Mouse (Mus musculus): ENCODE data around the gene Cd19. TPM values are rescaled to one million over a fixed set of nuclear protein-coding genes. Genes with fewer than 3 reads are reported as not detected.

The Cd19 gene
- total and polyA plus RNA-seq, 3 experiments, result 132 to 234 (median 141) TPM

GRCm38 (mm10) chr7:126424161-126424560 lies 9.5 kb upstream of the Cd19 start (continued):
- TF ChIP-seq ZC3H11A (IDR thresholded peaks at IDR 0.05; ENCODE audit: low read depth, low read length) (no peak), NRF1 (IDR thresholded peaks at IDR 0.05; ENCODE audit: low read depth, low read length) (no peak), CTCF (conservative IDR thresholded peaks at IDR 0.05 in 1 of 2, IDR thresholded peaks at IDR 0.05 in 1 of 2; ENCODE audit: low read depth in 2 of 2, low read length in 2 of 2) (no peak), CHD1 (IDR thresholded peaks at IDR 0.05; ENCODE audit: low read depth, low read length) (no peak), ZMIZ1 (IDR thresholded peaks at IDR 0.05; ENCODE audit: low read depth, low read length) (no peak), TBP (conservative IDR thresholded peaks at IDR 0.05; ENCODE audit: low read depth, low read length) (no peak), MEF2A (IDR thresholded peaks at IDR 0.05; ENCODE audit: borderline replicate concordance, low read depth, low read length) (no peak; the same call in 1 of the 2 replicates), MXI1 (IDR thresholded peaks at IDR 0.05; ENCODE audit: low read depth, low read length) (no peak), MAZ (IDR thresholded peaks at IDR 0.05; ENCODE audit: low read depth, low read length) (no peak), MAX (IDR thresholded peaks at IDR 0.05; ENCODE audit: low read length) (no peak), CHD2 (IDR thresholded peaks at IDR 0.05; ENCODE audit: low read length) (no peak), HCFC1 (IDR thresholded peaks at IDR 0.05; ENCODE audit: low read depth, low read length) (no peak)

GRCm38 (mm10) chr7:126421756-126422155 lies 7.1 kb upstream of the Cd19 start:
- H3K4me2 ChIP-seq (ENCODE audit: insufficient read depth, low read depth, poor library complexity, severe bottlenecking), result no peak overlapping the region
- H3K36me3 ChIP-seq (replicated peaks in 1 of 2; ENCODE audit: control insufficient read depth in 1 of 2, insufficient read depth in 1 of 2, low read length in 1 of 2), result peaks cover 0 to 12% of the 10 kb centered on the region in 2 experiments
- DNase-seq (ENCODE audit: extremely low read depth), result peak; percentile 41
- dilution Hi-C loops (cut with MboI; ENCODE audit: extremely low pct_ligation_motif_present, extremely low pct_unique_long_range_greater_than_20kb, low sequenced_read_pairs), result no loop called here
- H3K9ac ChIP-seq (ENCODE audit: insufficient read depth, low read depth), result no peak overlapping the region
- no peaks in the 10 kb centered on the region for H3K27me3 ChIP-seq (replicated peaks)
- H3K4me3 ChIP-seq (replicated peaks in 1 of 3; ENCODE audit: low read depth in 2 of 3, low read length in 2 of 3, poor library complexity in 1 of 3), result no peak overlapping the region
- peaks cover 14 to 50% of the 10 kb centered on the region in 2 experiments; a peak in 3 of 4 replicates for H3K4me1 ChIP-seq (ENCODE audit: control insufficient read depth in 1 of 2, insufficient read depth in 2 of 2)
- in situ Hi-C loops (cut with MboI; ENCODE audit: low pct_ligation_motif_present, low pct_unique_long_range_greater_than_20kb, low sequenced_read_pairs), result no loop called here
- peaks cover 19% of the 10 kb centered on the region for H3K9me3 ChIP-seq (replicated peaks; ENCODE audit: low read length)
- H3K27ac ChIP-seq (ENCODE audit: insufficient read depth, low read depth), result no peak overlapping the region
- TF ChIP-seq MAFK (IDR thresholded peaks at IDR 0.05; ENCODE audit: insufficient replicate concordance, low read length) (no peak), SIN3A (IDR thresholded peaks at IDR 0.05; ENCODE audit: low read length) (no peak), MAX (IDR thresholded peaks at IDR 0.05; ENCODE audit: low read length) (no peak), BHLHE40 (IDR thresholded peaks at IDR 0.05; ENCODE audit: low read depth, low read length) (no peak), TCF12 (IDR thresholded peaks at IDR 0.05; ENCODE audit: low read depth, low read length) (no peak), IRF4 (IDR thresholded peaks at IDR 0.05; ENCODE audit: low read depth, low read length) (peak; percentile 53; the same call in 1 of the 2 replicates), MEF2A (IDR thresholded peaks at IDR 0.05; ENCODE audit: borderline replicate concordance, low read depth, low read length) (no peak), CTCF (conservative IDR thresholded peaks at IDR 0.05 in 1 of 2, IDR thresholded peaks at IDR 0.05 in 1 of 2; ENCODE audit: low read depth in 2 of 2, low read length in 2 of 2) (no peak), HCFC1 (IDR thresholded peaks at IDR 0.05; ENCODE audit: low read depth, low read length) (no peak), POLR2A (IDR thresholded peaks at IDR 0.05; ENCODE audit: low read depth, low read length) (no peak), NELFE (IDR thresholded peaks at IDR 0.05; ENCODE audit: low read depth, low read length) (no peak), RCOR1 (conservative IDR thresholded peaks at IDR 0.05; ENCODE audit: low read depth, low read length) (no peak), SMC3 (IDR thresholded peaks at IDR 0.05; ENCODE audit: low read depth, low read length) (no peak), ZNF384 (IDR thresholded peaks at IDR 0.05; ENCODE audit: low read depth, low read length) (no peak), E2F4 (IDR thresholded peaks at IDR 0.05; ENCODE audit: insufficient replicate concordance, low read depth, low read length) (0 out of 2 replicates have a peak, but pooled peaks have one; percentile 30), ZKSCAN1 (IDR thresholded peaks at IDR 0.05; ENCODE audit: borderline replicate concordance, low read depth, low read length) (no peak)
- H3K79me2 ChIP-seq (replicated peaks; ENCODE audit: control insufficient read depth, extremely low read depth, insufficient read depth, poor library complexity, severe bottlenecking), result no peaks in the 10 kb centered on the region
